Mouse (Mus musculus): Measurements from ENCODE around the gene Dock6. TPM values are rescaled to one million over a fixed set of nuclear protein-coding genes. Genes with fewer than 3 reads are reported as not detected.

Dock6 gene
- total and polyA plus RNA-seq, 3 experiments, result 0.79 to 3.6 (median 3.3) TPM

GRCm38 (mm10) chr9:21840115-21840787, 12.2 kb downstream of the Dock6 start:
- Histone ChIP-seq H3K36me3 (replicated peaks in 1 of 2; ENCODE audit: control insufficient read depth in 1 of 2, insufficient read depth in 1 of 2, low read length in 1 of 2) (peaks cover 0 to 47% of the 10 kb centered on the region in 2 experiments), H3K27me3 (replicated peaks) (no peaks in the 10 kb centered on the region), H3K9ac (ENCODE audit: insufficient read depth, low read depth) (no peak overlapping the region), H3K4me1 (ENCODE audit: control insufficient read depth in 1 of 2, insufficient read depth in 2 of 2) (no peaks in the 10 kb centered on the region), H3K27ac (ENCODE audit: insufficient read depth, low read depth) (no peak overlapping the region), H3K9me3 (replicated peaks; ENCODE audit: low read length) (no peaks in the 10 kb centered on the region), H3K79me2 (replicated peaks; ENCODE audit: control insufficient read depth, extremely low read depth, insufficient read depth, poor library complexity, severe bottlenecking) (no peaks in the 10 kb centered on the region), H3K4me3 (replicated peaks in 1 of 3; ENCODE audit: low read depth in 2 of 3, low read length in 2 of 3, poor library complexity in 1 of 3) (no peak overlapping the region), H3K4me2 (ENCODE audit: insufficient read depth, low read depth, poor library complexity, severe bottlenecking) (no peak overlapping the region)
- peak; percentile 45 for DNase-seq (ENCODE audit: extremely low read depth)
- TF ChIP-seq NRF1 (IDR thresholded peaks at IDR 0.05; ENCODE audit: low read depth, low read length), result no peak
- TF ChIP-seq MYC (IDR thresholded peaks at IDR 0.05; ENCODE audit: low read depth, low read length), result no peak
- no peak for TF ChIP-seq CHD1 (IDR thresholded peaks at IDR 0.05; ENCODE audit: low read depth, low read length)
- peak; percentile 83 for TF ChIP-seq SMC3 (IDR thresholded peaks at IDR 0.05; ENCODE audit: low read depth, low read length)
- peak; percentile 73 for TF ChIP-seq RAD21 (IDR thresholded peaks at IDR 0.05; ENCODE audit: low read depth, low read length)
- peak; percentile 26 to 84; a peak in 3 of 4 replicates for TF ChIP-seq CTCF (conservative IDR thresholded peaks at IDR 0.05 in 1 of 2, IDR thresholded peaks at IDR 0.05 in 1 of 2; ENCODE audit: low read depth in 2 of 2, low read length in 2 of 2)
- TF ChIP-seq E2F4 (IDR thresholded peaks at IDR 0.05; ENCODE audit: insufficient replicate concordance, low read depth, low read length), result no peak
- no peak for TF ChIP-seq NELFE (IDR thresholded peaks at IDR 0.05; ENCODE audit: low read depth, low read length)
- 0 out of 2 replicates have a peak, but pooled peaks have one; percentile 34 for TF ChIP-seq ZNF384 (IDR thresholded peaks at IDR 0.05; ENCODE audit: low read depth, low read length)
- dilution Hi-C loops (cut with MboI; ENCODE audit: extremely low pct_ligation_motif_present, extremely low pct_unique_long_range_greater_than_20kb, low sequenced_read_pairs), result no loop called here
- in situ Hi-C loops (cut with MboI; ENCODE audit: low pct_ligation_motif_present, low pct_unique_long_range_greater_than_20kb, low sequenced_read_pairs), result no loop called here

- H3K27me3 ChIP-seq (replicated peaks), result no peaks in the 10 kb centered on the region
- no peak for DNase-seq (ENCODE audit: extremely low read depth)
- no peak overlapping the region for H3K27ac ChIP-seq (ENCODE audit: insufficient read depth, low read depth)
- TF ChIP-seq ZKSCAN1 (IDR thresholded peaks at IDR 0.05; ENCODE audit: borderline replicate concordance, low read depth, low read length), result no peak
- TF ChIP-seq HCFC1 (IDR thresholded peaks at IDR 0.05; ENCODE audit: low read depth, low read length), result no peak
- no peak for TF ChIP-seq USF1 (IDR thresholded peaks at IDR 0.05; ENCODE audit: low read depth, low read length)
- TF ChIP-seq NELFE (IDR thresholded peaks at IDR 0.05; ENCODE audit: low read depth, low read length), result no peak
- no peak for TF ChIP-seq SMC3 (IDR thresholded peaks at IDR 0.05; ENCODE audit: low read depth, low read length)
- TF ChIP-seq TCF12 (IDR thresholded peaks at IDR 0.05; ENCODE audit: low read depth, low read length), result no peak
- TF ChIP-seq IRF4 (IDR thresholded peaks at IDR 0.05; ENCODE audit: low read depth, low read length), result no peak
- no peak for TF ChIP-seq E2F4 (IDR thresholded peaks at IDR 0.05; ENCODE audit: insufficient replicate concordance, low read depth, low read length)
- no peak for TF ChIP-seq ZMIZ1 (IDR thresholded peaks at IDR 0.05; ENCODE audit: low read depth, low read length)
- no peak for TF ChIP-seq GABPA (IDR thresholded peaks at IDR 0.05; ENCODE audit: insufficient replicate concordance, low read depth, low read length)
- no peak for TF ChIP-seq ZC3H11A (IDR thresholded peaks at IDR 0.05; ENCODE audit: low read depth, low read length)
- no peak overlapping the region for H3K9ac ChIP-seq (ENCODE audit: insufficient read depth, low read depth)
- no peaks in the 10 kb centered on the region for H3K9me3 ChIP-seq (replicated peaks; ENCODE audit: low read length)
- no peaks in the 10 kb centered on the region for H3K79me2 ChIP-seq (replicated peaks; ENCODE audit: control insufficient read depth, extremely low read depth, insufficient read depth, poor library complexity, severe bottlenecking)
- in situ Hi-C loops (cut with MboI; ENCODE audit: low pct_ligation_motif_present, low pct_unique_long_range_greater_than_20kb, low sequenced_read_pairs), result no loop called here
- H3K4me1 ChIP-seq (ENCODE audit: control insufficient read depth in 1 of 2, insufficient read depth in 2 of 2), result no peaks in the 10 kb centered on the region
- dilution Hi-C loops (cut with MboI; ENCODE audit: extremely low pct_ligation_motif_present, extremely low pct_unique_long_range_greater_than_20kb, low sequenced_read_pairs), result no loop called here
- no peak overlapping the region for H3K4me2 ChIP-seq (ENCODE audit: insufficient read depth, low read depth, poor library complexity, severe bottlenecking)
- no peak overlapping the region for H3K4me3 ChIP-seq (replicated peaks in 1 of 3; ENCODE audit: low read depth in 2 of 3, low read length in 2 of 3, poor library complexity in 1 of 3)
- H3K36me3 ChIP-seq (replicated peaks in 1 of 2; ENCODE audit: control insufficient read depth in 1 of 2, insufficient read depth in 1 of 2, low read length in 1 of 2), result peaks cover 0 to 34% of the 10 kb centered on the region in 2 experiments
These were observed 14.7 kb downstream of the Dock6 start for GRCm38 (mm10) chr9:21837690-21838089.
